Mouse (Mus musculus) lung, postnatal 0 days (tissue): ENCODE measurements around the gene Cdh26.
A peak's percentile ranks its signal among the peaks of the same experiment; 100 is the strongest.

Experiments
- CTCF ChIP-seq: IDR thresholded peaks from 2 replicates; pipeline ENCODE4 v1.5.1; 2016; ENCODE audit warnings: antibody characterized with exemption, mild to moderate bottlenecking
- EP300 ChIP-seq: IDR thresholded peaks from 2 replicates; pipeline ENCODE4 v1.6.1; 2016; ENCODE audit warnings: antibody characterized with exemption, mild to moderate bottlenecking, control low read depth

- TF ChIP-seq CTCF (peak; percentile 44), EP300 (no peak)
These were observed 23.1 kb upstream of the Cdh26 start, which contains the start of gene Sycp2 for GRCm38 (mm10) chr2:178407053-178407815.
